Mouse (Mus musculus) liver, embryonic 14.5 days (tissue): ENCODE measurements around the gene Clcnkb. TPM values are rescaled to one million over a fixed set of nuclear protein-coding genes. Genes with fewer than 3 reads are reported as not detected.

ENCODE experiments used
- ATAC-seq: fragments of 200-750 bp; cut with Nextera tagmentation; 2 replicates; pipeline ENCODE4 v1.8.0; 2017; ENCODE audit warnings: moderate number of reproducible peaks, mild to moderate bottlenecking, moderate library complexity; ENCODE audit not compliant: insufficient read depth
- DNase-seq, 3 experiments: peaks; one replicate each; pipeline ENCODE4 v3.0.0-alpha.2; 2012 to 2013; ENCODE audit warnings: low read depth in 3 of 3, low spot score in 3 of 3
- H3K27ac ChIP-seq: fragments of 300-500 bp; sonication (generic); 2 replicates; pipeline ENCODE4 v1.5.1; 2014; ENCODE audit warnings: moderate library complexity, mild to moderate bottlenecking, control low read depth, inconsistent platforms
- H3K27me3 ChIP-seq: fragments of 300-500 bp; sonication (generic); 2 replicates; pipeline ENCODE4 v1.6.1; 2014; ENCODE audit warnings: mild to moderate bottlenecking, low read length, moderate library complexity; ENCODE audit not compliant: control insufficient read depth, insufficient read depth
- H3K36me3 ChIP-seq: fragments of 300-500 bp; sonication (generic); replicated peaks from 2 replicates; pipeline ENCODE4 v1.6.1; 2014; ENCODE audit warnings: low read depth; ENCODE audit not compliant: control insufficient read depth, insufficient read depth
- H3K4me1 ChIP-seq, 2 experiments: fragments of 200-500 bp in 1 of 2; fragments of 300-500 bp in 1 of 2; sonication (generic) in 1 of 2; replicated peaks; 2 replicates each; pipeline ENCODE4 v1.6.1; 2012 to 2014; ENCODE audit warnings: antibody characterized with exemption in 1 of 2, inconsistent platforms in 1 of 2, low read length in 1 of 2; ENCODE audit not compliant: control insufficient read depth in 2 of 2, insufficient read depth in 2 of 2
- H3K4me2 ChIP-seq: fragments of 300-500 bp; sonication (generic); 2 replicates; pipeline ENCODE4 v1.6.1; 2014; ENCODE audit warnings: low read depth, mild to moderate bottlenecking, control low read depth, moderate library complexity
- H3K4me3 ChIP-seq, 2 experiments: fragments of 200-500 bp in 1 of 2; fragments of 300-500 bp in 1 of 2; sonication (generic) in 1 of 2; 2 replicates each; pipeline ENCODE4 v1.5.1; 2012 to 2014; ENCODE audit warnings: low read depth in 2 of 2, low read length in 2 of 2, mild to moderate bottlenecking in 2 of 2, control low read depth in 1 of 2, inconsistent platforms in 1 of 2, moderate library complexity in 1 of 2; ENCODE audit not compliant: insufficient read depth in 1 of 2
- H3K9ac ChIP-seq: fragments of 300-500 bp; sonication (generic); replicated peaks from 2 replicates; pipeline ENCODE4 v1.6.1; 2014; ENCODE audit warnings: mild to moderate bottlenecking, control low read depth, moderate library complexity
- H3K9me3 ChIP-seq: fragments of 300-500 bp; sonication (generic); 2 replicates; pipeline ENCODE4 v1.6.1; 2016; ENCODE audit warnings: low read length, mixed read lengths; ENCODE audit not compliant: control insufficient read depth
- CTCF ChIP-seq: IDR thresholded peaks from 2 replicates; pipeline ENCODE4 v1.5.1; 2016; ENCODE audit warnings: antibody characterized with exemption, low read depth, control low read depth
- EP300 ChIP-seq: IDR thresholded peaks from 2 replicates; pipeline ENCODE4 v1.6.1; 2016; ENCODE audit warnings: antibody characterized with exemption, low read depth
- WGBS: fragments of 180-500 bp; shearing (Covaris S2); extraction: QIAGEN DNeasy Blood & Tissue Kit; methylation state at CpG from one replicate; pipeline ENCODE4 v1.1.7; 2014; ENCODE audit not compliant: insufficient replicate concordance; 5-methylcytosine and 5-hydroxymethylcytosine counted together
- polyA plus RNA-seq, 2 experiments: library from polyadenylated mRNA; depleted of rRNA in 1 of 2; stranded (reverse) in 1 of 2; unstranded in 1 of 2; fragments of >200 nt; fragmentation: Nextera tagmentation in 1 of 2; extraction: Ambion mirVana in 1 of 2; gene quantifications; 2 replicates each; pipeline versions ENCODE4 v1.2.1 to v1.2.3; 2012 to 2014

The Clcnkb gene
- polyA plus RNA-seq, 2 experiments: not detected

- no peak overlapping the region for H3K9ac ChIP-seq
- no peaks in the 10 kb centered on the region for H3K9me3 ChIP-seq
- TF ChIP-seq EP300 (no peak), CTCF (no peak)
- DNase-seq (no peak), ATAC-seq (no peak)
- no peak overlapping the region for H3K4me3 ChIP-seq
- H3K4me1 ChIP-seq: peaks cover 5% of the 10 kb centered on the region in 2 experiments
- H3K36me3 ChIP-seq: no peaks in the 10 kb centered on the region
- WGBS: 65% methylated on average over 12 of the region's 12 CpGs
- H3K27ac ChIP-seq: no peak overlapping the region
- no peak overlapping the region for H3K4me2 ChIP-seq
- no peaks in the 10 kb centered on the region for H3K27me3 ChIP-seq
Observed at GRCm38 (mm10) chr4:141439083-141439803, 23.4 kb upstream of the Clcnkb start.

GRCm38 (mm10) chr4:141435974-141436373, 20.2 kb upstream of the Clcnkb start, which contains the start of gene Srarp:
Srarp (minus strand) TSS chr4:141436105.
- H3K4me2 ChIP-seq: no peak within 1 kb of the TSS
- H3K9ac ChIP-seq: no peak within 1 kb of the TSS
- H3K4me1 ChIP-seq: no peaks in the 10 kb centered on the region
- H3K27ac ChIP-seq: no peak within 1 kb of the TSS
- H3K4me3 ChIP-seq: no peak within 1 kb of the TSS
- no peaks in the 10 kb centered on the region for H3K9me3 ChIP-seq
- ATAC-seq: no peak
- TF ChIP-seq EP300: no peak
- TF ChIP-seq CTCF: no peak
- 83% methylated on average over 1 of the region's 1 CpGs for WGBS
- DNase-seq: no peak
- H3K27me3 ChIP-seq: no peaks in the 10 kb centered on the region
- no peaks in the 10 kb centered on the region for H3K36me3 ChIP-seq

- H3K9ac ChIP-seq: no peak overlapping the region
- ATAC-seq (no peak), DNase-seq (no peak)
- no peak overlapping the region for H3K27ac ChIP-seq
- TF ChIP-seq EP300 (no peak), CTCF (no peak)
- no peaks in the 10 kb centered on the region for H3K4me1 ChIP-seq
- no peaks in the 10 kb centered on the region for H3K36me3 ChIP-seq
- no peaks in the 10 kb centered on the region for H3K27me3 ChIP-seq
- WGBS: 74% methylated on average over 18 of the region's 18 CpGs
- H3K4me3 ChIP-seq: no peak overlapping the region
- H3K4me2 ChIP-seq: no peak overlapping the region
- no peaks in the 10 kb centered on the region for H3K9me3 ChIP-seq
Observed at GRCm38 (mm10) chr4:141433191-141433590, 17.4 kb upstream of the Clcnkb start.

GRCm38 (mm10) chr4:141432666-141433065, 16.9 kb upstream of the Clcnkb start:
- Histone ChIP-seq H3K27me3 (no peaks in the 10 kb centered on the region), H3K36me3 (no peaks in the 10 kb centered on the region), H3K4me3 (no peak overlapping the region), H3K4me2 (no peak overlapping the region), H3K4me1 (no peaks in the 10 kb centered on the region), H3K9me3 (no peaks in the 10 kb centered on the region), H3K9ac (no peak overlapping the region), H3K27ac (no peak overlapping the region)
- DNase-seq (no peak), ATAC-seq (no peak)
- 58% methylated on average over 14 of the region's 14 CpGs for WGBS
- no peak for TF ChIP-seq CTCF
- no peak for TF ChIP-seq EP300

GRCm38 (mm10) chr4:141430997-141431396, 15.2 kb upstream of the Clcnkb start:
- Histone ChIP-seq H3K4me2 (no peak overlapping the region), H3K4me3 (no peak overlapping the region), H3K36me3 (no peaks in the 10 kb centered on the region), H3K9me3 (no peaks in the 10 kb centered on the region), H3K27me3 (no peaks in the 10 kb centered on the region; the same call in 1 of the 2 replicates), H3K9ac (no peak overlapping the region), H3K27ac (no peak overlapping the region), H3K4me1 (no peaks in the 10 kb centered on the region)
- DNase-seq (peak in 1 of 3 experiments; percentile 37), ATAC-seq (no peak)
- peak; percentile 93 for TF ChIP-seq CTCF
- TF ChIP-seq EP300: no peak
- WGBS: 20% methylated on average over 9 of the region's 9 CpGs
